Mouse (Mus musculus): Measurements from ENCODE around the gene Edem1.
"Not testable (repeated sequence)": the region's sequence is repeated elsewhere in the genome, so short reads cannot be mapped to it uniquely, and the experiment has no call there.

Gene Edem1

GRCm38 (mm10) chr6:108829386-108830370, 1.2 kb downstream of the Edem1 start:
- peak; percentile 14 for DNase-seq (ENCODE audit: low read depth, low spot score)

- no peak for DNase-seq (ENCODE audit: low read depth, low spot score)
These were observed 3.7 kb downstream of the Edem1 start for GRCm38 (mm10) chr6:108832170-108832569.

GRCm38 (mm10) chr6:108832989-108833388, 4.5 kb downstream of the Edem1 start:
- DNase-seq (ENCODE audit: low read depth, low spot score): no peak

- no peak for DNase-seq (ENCODE audit: low read depth, low spot score)
These were observed 5.7 kb downstream of the Edem1 start for GRCm38 (mm10) chr6:108833963-108834697.

- no peak for DNase-seq (ENCODE audit: low read depth, low spot score)
These were observed 7.6 kb downstream of the Edem1 start for GRCm38 (mm10) chr6:108835765-108836691.

GRCm38 (mm10) chr6:108837081-108837480, 8.6 kb downstream of the Edem1 start:
- no peak for DNase-seq (ENCODE audit: low read depth, low spot score)

- DNase-seq (ENCODE audit: low read depth, low spot score): no peak
These were observed 9.5 kb downstream of the Edem1 start for GRCm38 (mm10) chr6:108837958-108838357.

- DNase-seq (ENCODE audit: low read depth, low spot score): no peak
These were observed 11.0 kb downstream of the Edem1 start for GRCm38 (mm10) chr6:108839432-108839831.

- no peak for DNase-seq (ENCODE audit: low read depth, low spot score)
These were observed 12.6 kb downstream of the Edem1 start for GRCm38 (mm10) chr6:108840861-108841640.

GRCm38 (mm10) chr6:108843664-108844063, 15.2 kb downstream of the Edem1 start:
- no peak for DNase-seq (ENCODE audit: low read depth, low spot score)

GRCm38 (mm10) chr6:108844093-108844492, 15.7 kb downstream of the Edem1 start:
- no peak for DNase-seq (ENCODE audit: low read depth, low spot score)

- no peak for DNase-seq (ENCODE audit: low read depth, low spot score)
These were observed 16.3 kb downstream of the Edem1 start for GRCm38 (mm10) chr6:108844771-108845170.

GRCm38 (mm10) chr6:108852088-108852670, 23.7 kb downstream of the Edem1 start:
- DNase-seq (ENCODE audit: low read depth, low spot score): no peak

GRCm38 (mm10) chr6:108852986-108853385, 24.5 kb downstream of the Edem1 start:
- DNase-seq (ENCODE audit: low read depth, low spot score): no peak

- no peak for DNase-seq (ENCODE audit: low read depth, low spot score)
These were observed 30.1 kb downstream of the Edem1 start for GRCm38 (mm10) chr6:108858583-108858982.

GRCm38 (mm10) chr6:108861226-108861625, 32.8 kb downstream of the Edem1 start:
- no peak for DNase-seq (ENCODE audit: low read depth, low spot score)

- no peak for DNase-seq (ENCODE audit: low read depth, low spot score)
These were observed 34.1 kb downstream of the Edem1 start for GRCm38 (mm10) chr6:108862548-108862947.

GRCm38 (mm10) chr6:108866317-108866716, 37.9 kb downstream of the Edem1 start:
- DNase-seq (ENCODE audit: low read depth, low spot score): no peak

GRCm38 (mm10) chr6:108869031-108869430, 40.6 kb downstream of the Edem1 start:
- DNase-seq (ENCODE audit: low read depth, low spot score): not testable (repeated sequence)

- no peak for DNase-seq (ENCODE audit: low read depth, low spot score)
These were observed 42.0 kb downstream of the Edem1 start for GRCm38 (mm10) chr6:108870421-108870820.
